8 mouse cellular contexts compared by ENCODE assay signal in the genomic region with DNA sequence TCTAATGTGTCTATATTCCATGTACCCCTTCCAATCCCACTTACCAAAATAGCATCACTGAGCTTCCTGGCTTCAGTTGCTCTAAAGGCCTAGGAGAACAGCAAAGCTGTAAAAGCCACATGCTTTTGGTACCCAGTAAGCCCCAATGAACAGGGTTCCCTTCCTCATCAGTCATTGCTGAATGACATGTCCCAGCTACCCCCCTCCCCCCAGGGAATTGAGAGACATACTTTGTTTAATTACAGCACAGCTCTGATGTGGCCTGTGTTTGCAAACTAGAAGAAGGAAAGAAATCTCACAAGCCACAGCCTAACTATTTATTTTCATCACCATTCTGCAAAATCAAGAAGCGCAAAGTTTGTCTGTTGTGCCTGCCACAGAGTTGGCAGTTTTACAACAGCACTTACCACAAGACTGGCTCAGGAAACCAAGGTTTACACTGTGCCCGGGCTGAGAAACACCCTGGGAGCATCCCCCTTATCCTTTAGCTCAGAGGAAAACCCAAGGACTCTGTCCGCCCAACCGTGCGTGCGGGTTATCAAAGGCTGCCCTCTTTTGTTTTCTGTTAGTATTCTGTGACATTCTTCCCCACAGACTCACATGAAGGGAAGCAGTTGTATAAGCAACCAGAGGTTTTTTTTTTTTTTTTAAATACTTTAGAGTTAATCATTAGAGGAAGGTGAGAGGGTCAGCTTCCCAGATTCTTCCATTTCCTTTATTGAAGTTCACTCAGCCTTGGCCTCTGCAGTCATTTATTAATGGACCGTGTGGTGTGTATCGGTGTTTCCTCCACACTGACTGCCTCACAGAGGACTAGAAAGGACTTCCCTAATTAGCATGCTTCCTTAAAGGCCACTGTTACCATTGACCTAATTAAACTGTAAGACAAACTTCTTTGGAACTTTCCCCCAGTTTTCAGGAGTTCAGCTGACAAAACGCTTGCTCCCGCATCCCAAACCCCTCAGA.
DNase-seq lines count a peak whose midpoint lies in the region; ATAC-seq and TF ChIP-seq lines count a peak whose summit lies in the region.

No protein-coding gene starts in this region.

- TF ChIP-seq CTCF in left cerebral cortex, adult 2 months (IDR thresholded peaks at IDR 0.05), result no peak

- no peak overlapping the region for H3K4me3 ChIP-seq in midbrain, embryonic 11.5 days (ENCODE audit: low read depth, low read length)
- H3K4me3 ChIP-seq in midbrain, embryonic 15.5 days, result no peak overlapping the region
- no peak overlapping the region for H3K4me3 ChIP-seq in embryonic facial prominence, embryonic 11.5 days (ENCODE audit: low read depth, low read length)
- H3K4me3 ChIP-seq in left cerebral cortex, adult 2 months, result no peak overlapping the region

- no peak overlapping the region for H3K27ac ChIP-seq in midbrain, embryonic 11.5 days (ENCODE audit: low read depth, low read length)
- no peak overlapping the region for H3K27ac ChIP-seq in midbrain, embryonic 15.5 days
- no peak overlapping the region for H3K27ac ChIP-seq in embryonic facial prominence, embryonic 11.5 days (replicated peaks; ENCODE audit: low read depth, low read length)
- H3K27ac ChIP-seq in left cerebral cortex, adult 2 months, result no peak overlapping the region

- peaks cover 7% of the 10 kb centered on the region; the same call in 1 of the 2 replicates for H3K4me1 ChIP-seq in midbrain, embryonic 11.5 days (ENCODE audit: control insufficient read depth, insufficient read depth, low read length)
- H3K4me1 ChIP-seq in midbrain, embryonic 15.5 days, result peaks cover 4% of the 10 kb centered on the region; the same call in 1 of the 2 replicates
- H3K4me1 ChIP-seq in embryonic facial prominence, embryonic 11.5 days (ENCODE audit: control insufficient read depth, insufficient read depth, low read length), result no peaks in the 10 kb centered on the region; the same call in 1 of the 2 replicates

- no peaks in the 10 kb centered on the region for H3K36me3 ChIP-seq in midbrain, embryonic 11.5 days (ENCODE audit: control insufficient read depth, insufficient read depth, low read length)
- no peaks in the 10 kb centered on the region for H3K36me3 ChIP-seq in midbrain, embryonic 15.5 days (replicated peaks)
- no peaks in the 10 kb centered on the region for H3K36me3 ChIP-seq in embryonic facial prominence, embryonic 11.5 days (replicated peaks; ENCODE audit: control insufficient read depth, insufficient read depth, low read depth, low read length)

- no peaks in the 10 kb centered on the region for H3K9me3 ChIP-seq in midbrain, embryonic 11.5 days (ENCODE audit: control insufficient read depth, low read length)
- H3K9me3 ChIP-seq in midbrain, embryonic 15.5 days, result no peaks in the 10 kb centered on the region
- no peaks in the 10 kb centered on the region for H3K9me3 ChIP-seq in embryonic facial prominence, embryonic 11.5 days (replicated peaks; ENCODE audit: control insufficient read depth, low read length)

- 17% methylated on average over 10 of the region's 10 CpGs for WGBS in midbrain, embryonic 11.5 days
- WGBS in midbrain, embryonic 15.5 days, result 22% methylated on average over 10 of the region's 10 CpGs
- WGBS in embryonic facial prominence, embryonic 11.5 days, result 20% methylated on average over 10 of the region's 10 CpGs

- H3K9ac ChIP-seq in midbrain, embryonic 11.5 days (ENCODE audit: low read length), result no peak overlapping the region
- H3K9ac ChIP-seq in midbrain, embryonic 15.5 days, result no peak overlapping the region
- H3K9ac ChIP-seq in embryonic facial prominence, embryonic 11.5 days (replicated peaks; ENCODE audit: low read length), result no peak overlapping the region

- peak; percentile 84 for DNase-seq in midbrain, embryonic 11.5 days (ENCODE audit: low spot score, missing footprints)
- DNase-seq in embryonic facial prominence, embryonic 11.5 days (ENCODE audit: low spot score), result peak; percentile 35
- peak; percentile 74 for DNase-seq in kidney, postnatal 14 days
- no peak for DNase-seq in cerebellum, postnatal 4 days (ENCODE audit: low spot score in 2 of 2)
- DNase-seq in left cerebral cortex, adult 2 months (ENCODE audit: extremely low spot score in 1 of 2, low spot score in 2 of 2), result no peak
- DNase-seq in layer of hippocampus, postnatal 25 days (ENCODE audit: extremely low spot score in 1 of 2, low spot score in 1 of 2), result no peak

- H3K27me3 ChIP-seq in midbrain, embryonic 11.5 days (ENCODE audit: control insufficient read depth, insufficient read depth, low read length), result no peaks in the 10 kb centered on the region
- H3K27me3 ChIP-seq in midbrain, embryonic 15.5 days (replicated peaks), result no peaks in the 10 kb centered on the region
- peaks cover 3% of the 10 kb centered on the region; the same call in 1 of the 2 replicates for H3K27me3 ChIP-seq in embryonic facial prominence, embryonic 11.5 days (ENCODE audit: control insufficient read depth, insufficient read depth, low read length)

- H3K4me2 ChIP-seq in midbrain, embryonic 11.5 days, result no peak overlapping the region
- no peak overlapping the region for H3K4me2 ChIP-seq in midbrain, embryonic 15.5 days
- no peak overlapping the region for H3K4me2 ChIP-seq in embryonic facial prominence, embryonic 11.5 days (ENCODE audit: low read depth, low read length)

- 0 out of 2 replicates have a peak, but pooled peaks have one; percentile 23 for ATAC-seq in midbrain, embryonic 11.5 days (ENCODE audit: low FRiP score)
- ATAC-seq in midbrain, embryonic 15.5 days (replicated peaks), result no peak
- ATAC-seq in embryonic facial prominence, embryonic 11.5 days (replicated peaks; ENCODE audit: insufficient number of reproducible peaks, low FRiP score, low TSS enrichment, low read depth), result no peak
- ATAC-seq in megakaryocyte progenitor cell, adult 5-6 weeks (replicated peaks; ENCODE audit: poor library complexity), result peak; percentile 35

- intact Hi-C loops in left cerebral cortex, adult 2 months (cut with DNase I), result loop anchor here (10.0 kb wide), 1 partner anchor 1493 kb away; no protein-coding TSS in a partner anchor

Comparison
In these comparisons a context has a peak if more than half of its experiments do, and no peak if none do; other contexts are left out.
1. ATAC-seq: peak in midbrain, embryonic 11.5 days (single experiment) and megakaryocyte progenitor cell, adult 5-6 weeks (single experiment); none in midbrain, embryonic 15.5 days (single experiment) and embryonic facial prominence, embryonic 11.5 days (single experiment).
2. DNase-seq: peak in midbrain, embryonic 11.5 days (single experiment), embryonic facial prominence, embryonic 11.5 days (single experiment) and kidney, postnatal 14 days (single experiment); none in cerebellum, postnatal 4 days (0 of 2), left cerebral cortex, adult 2 months (0 of 2) and layer of hippocampus, postnatal 25 days (0 of 2).